Mouse (Mus musculus) kidney, adult 2 months (tissue): ENCODE measurements around the gene Hoxa3.

Source experiments
- CTCF ChIP-seq: fragments of 200-500 bp; conservative IDR thresholded peaks from 2 replicates; pipeline ENCODE4 v1.5.1; 2011; ENCODE audit warnings: low read depth, mild to moderate bottlenecking, control low read depth, low read length, moderate library complexity, mixed read lengths; ENCODE audit not compliant: insufficient read depth, insufficient read length
- POLR2A ChIP-seq: fragments of 200-500 bp; IDR thresholded peaks from one replicate; pipeline ENCODE4 v1.6.1; 2011; ENCODE audit warnings: low read depth, low read length, control low read depth

DNA sequence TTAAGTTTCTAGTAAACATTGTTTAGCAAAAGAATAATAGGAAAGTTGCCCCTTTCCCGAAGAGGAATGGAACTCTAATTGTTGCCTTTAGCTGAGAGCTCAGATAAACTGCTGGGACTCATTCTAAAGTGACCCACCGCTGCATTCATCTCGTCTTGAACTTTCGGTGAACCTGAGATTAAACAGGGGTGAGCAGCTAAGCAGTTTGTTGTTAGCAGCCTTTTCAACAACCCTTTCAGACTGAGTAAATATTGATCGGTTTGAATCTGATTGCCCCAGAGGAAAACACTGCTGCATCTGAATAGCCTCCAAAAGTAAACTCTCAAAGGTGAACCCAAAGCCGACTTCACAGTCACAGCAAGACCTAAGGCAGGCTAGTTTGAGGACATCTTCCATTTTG is 59.9 kb downstream of the Hoxa3 start:
- TF ChIP-seq POLR2A (no peak), CTCF (no peak)
